Mouse (Mus musculus) gastrocnemius, postnatal 14 days (tissue): Measurements from ENCODE around the gene Adamtsl5. TPM values are rescaled to one million over a fixed set of nuclear protein-coding genes. Genes with fewer than 3 reads are reported as not detected.

Experiments used
- DNase-seq: peaks from one replicate; pipeline ENCODE4 v3.0.0; 2021; ENCODE audit warnings: mixed read lengths
- intact Hi-C: fragments of 180-260 bp; cut with DNase I; formaldehyde crosslinking; loops from one replicate; pipeline ENCODE4 v1.15.1; 2025; ENCODE audit warnings: low total_unique reads
- microRNA-seq, 2 experiments: library from miRNA; unstranded; fragments of <30 nt; microRNA quantifications; one replicate each; pipeline ENCODE4 v1.2.0; 2021
- total RNA-seq, 2 experiments: library from RNA; stranded (reverse); gene quantifications; 2 replicates each; pipeline ENCODE4 v1.2.3; 2021

The Adamtsl5 gene
- total RNA-seq, 2 experiments from 2014 or later = 24.2 to 26.1 TPM

DNA sequence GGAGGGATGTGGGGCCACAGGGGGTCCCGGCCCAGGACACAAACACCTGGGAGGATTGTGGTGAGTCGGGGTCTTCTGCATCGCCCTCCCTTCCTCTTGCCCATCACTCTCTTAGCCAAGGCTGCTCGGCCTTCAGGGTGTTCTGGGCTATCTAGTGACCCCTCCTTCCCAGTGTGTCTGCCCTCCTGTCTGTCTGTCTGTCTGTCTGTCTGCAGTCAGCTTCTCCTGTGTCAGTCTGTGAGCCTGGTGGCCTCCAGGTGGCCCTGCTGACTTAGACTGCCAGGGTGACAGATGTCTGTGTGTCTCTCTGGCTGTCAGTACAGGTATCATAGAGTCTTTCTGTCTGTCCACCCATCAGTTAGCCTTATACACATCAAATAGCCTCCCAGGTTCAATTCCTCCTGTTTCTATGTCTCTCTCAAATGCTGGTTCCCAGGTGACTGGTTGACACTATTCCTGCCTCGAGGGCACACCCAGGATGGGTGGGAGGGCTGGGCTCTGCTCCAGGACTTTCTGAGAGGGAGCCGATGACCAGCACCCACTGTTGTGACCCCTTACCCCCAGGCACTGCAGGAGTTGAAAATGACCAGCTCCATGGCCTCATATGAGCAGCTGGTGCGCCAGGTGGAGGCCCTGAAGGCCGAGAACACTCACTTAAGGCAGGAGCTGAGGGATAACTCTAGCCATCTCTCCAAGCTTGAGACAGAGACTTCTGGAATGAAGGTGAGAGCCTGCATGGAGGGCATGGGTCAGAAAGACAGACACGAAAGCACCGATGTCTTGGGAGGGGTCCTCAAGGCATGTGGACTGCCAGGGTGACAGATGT lies 46.7 kb downstream of the Adamtsl5 start:
- DNase-seq = no peak
- intact Hi-C loops = no loop called here

DNA sequence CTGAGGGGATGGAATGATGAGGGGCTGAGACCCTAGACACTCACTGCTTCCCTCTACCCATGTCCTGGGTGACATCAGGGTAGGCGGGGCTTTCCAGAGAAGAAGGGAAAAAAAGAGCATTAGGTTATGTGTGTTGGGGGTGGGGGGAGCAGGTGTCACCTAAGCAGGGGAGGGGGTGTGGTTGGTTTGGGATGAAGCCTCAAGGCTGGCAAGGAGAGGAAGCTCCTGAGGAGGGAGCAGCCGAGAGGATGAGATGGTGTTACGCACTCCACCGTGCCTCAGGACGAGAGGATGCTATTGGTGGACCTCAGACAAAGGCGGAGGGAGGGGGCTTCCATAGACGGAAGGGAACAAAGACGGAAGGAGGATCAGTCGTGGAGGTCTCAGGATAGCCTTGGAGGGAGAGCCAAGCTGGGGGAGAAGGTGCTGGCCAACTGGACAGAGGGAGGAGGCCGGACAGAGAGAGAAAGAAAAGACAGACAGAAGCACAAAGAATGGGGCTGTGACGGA lies 47.5 kb downstream of the Adamtsl5 start:
- DNase-seq = no peak
- intact Hi-C loops = no loop called here

DNA sequence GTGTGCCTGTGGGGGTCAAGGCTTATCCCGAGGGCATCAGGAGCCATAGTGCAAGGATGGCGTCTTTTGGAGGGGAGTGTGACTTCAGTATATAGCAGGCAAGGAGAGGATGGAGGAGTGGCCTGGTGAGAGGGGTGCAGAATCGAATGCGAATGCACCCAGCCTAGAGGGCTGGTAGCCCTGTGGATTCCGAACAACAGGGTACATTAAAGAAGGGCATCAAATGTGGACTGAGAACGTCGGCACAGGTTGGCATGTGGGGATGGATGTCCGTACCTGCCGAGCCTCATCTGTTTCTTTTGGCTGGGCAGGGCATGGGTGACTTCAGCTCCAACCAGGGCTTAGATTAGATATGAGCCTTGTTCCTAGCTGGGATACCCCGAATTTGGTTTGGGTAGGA lies 48.4 kb downstream of the Adamtsl5 start:
- intact Hi-C loops = loop anchor here (5.0 kb wide), 1 partner anchor 52 kb away; no protein-coding TSS in a partner anchor
- DNase-seq = no peak

DNA sequence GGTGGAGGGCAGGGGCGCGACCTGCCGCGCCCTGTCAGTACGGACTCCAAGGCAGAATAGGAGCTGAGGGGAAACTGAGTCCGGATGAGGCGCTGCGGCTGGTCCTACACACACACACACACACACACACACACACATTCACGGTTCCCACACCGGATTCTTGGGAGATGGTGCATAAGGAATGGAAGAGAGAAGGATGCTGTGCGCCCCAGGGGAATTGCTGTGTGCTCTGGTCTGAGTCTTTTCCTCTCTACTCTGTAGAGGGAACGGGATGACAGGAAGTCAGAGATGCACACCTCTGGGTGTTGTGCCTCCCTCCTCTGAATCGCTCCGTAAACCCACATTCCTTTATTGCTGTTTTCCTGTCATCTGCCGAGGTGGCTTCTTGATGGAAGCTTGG lies 48.9 kb downstream of the Adamtsl5 start:
- intact Hi-C loops = loop anchor here (5.0 kb wide), 1 partner anchor 53 kb away; no protein-coding TSS in a partner anchor
- no peak for DNase-seq

DNA sequence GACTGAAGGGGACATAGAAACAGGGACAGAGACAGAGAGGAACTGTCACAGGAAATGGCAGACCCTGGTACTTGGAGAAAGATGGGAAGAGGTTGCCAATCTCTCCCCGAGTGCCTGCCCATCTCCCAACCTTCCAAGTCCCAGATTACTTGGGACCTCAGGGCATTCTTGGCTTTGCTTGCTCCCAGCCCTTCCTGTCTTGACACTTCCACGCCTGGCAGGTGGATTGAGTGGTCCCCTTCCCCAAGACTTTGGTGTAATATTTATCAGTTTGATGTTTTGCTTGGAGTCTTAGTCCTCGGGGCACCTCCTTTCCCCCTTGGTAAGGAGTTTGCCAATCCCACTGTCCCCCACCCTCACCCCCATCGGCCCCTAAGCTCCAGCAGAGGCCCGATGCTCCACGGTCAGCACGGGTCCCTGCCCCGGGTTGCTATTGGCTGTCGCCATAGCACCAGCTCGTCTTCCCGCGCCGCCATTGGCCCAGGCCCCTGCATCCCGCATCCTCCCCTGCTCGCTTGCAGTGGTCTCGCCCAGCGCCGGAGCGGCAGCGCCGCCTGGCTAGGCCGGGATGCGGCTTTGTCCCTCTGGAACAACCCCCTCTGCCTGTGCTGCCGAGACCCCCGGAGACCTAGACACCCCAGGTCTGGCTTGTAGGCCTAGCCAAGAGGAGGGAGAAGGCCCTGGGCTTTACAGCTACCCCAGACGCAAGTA lies 49.5 kb downstream of the Adamtsl5 start:
- intact Hi-C loops = loop anchor here (5.0 kb wide), 1 partner anchor 54 kb away; no protein-coding TSS in a partner anchor
- peak; percentile 51 for DNase-seq

DNA sequence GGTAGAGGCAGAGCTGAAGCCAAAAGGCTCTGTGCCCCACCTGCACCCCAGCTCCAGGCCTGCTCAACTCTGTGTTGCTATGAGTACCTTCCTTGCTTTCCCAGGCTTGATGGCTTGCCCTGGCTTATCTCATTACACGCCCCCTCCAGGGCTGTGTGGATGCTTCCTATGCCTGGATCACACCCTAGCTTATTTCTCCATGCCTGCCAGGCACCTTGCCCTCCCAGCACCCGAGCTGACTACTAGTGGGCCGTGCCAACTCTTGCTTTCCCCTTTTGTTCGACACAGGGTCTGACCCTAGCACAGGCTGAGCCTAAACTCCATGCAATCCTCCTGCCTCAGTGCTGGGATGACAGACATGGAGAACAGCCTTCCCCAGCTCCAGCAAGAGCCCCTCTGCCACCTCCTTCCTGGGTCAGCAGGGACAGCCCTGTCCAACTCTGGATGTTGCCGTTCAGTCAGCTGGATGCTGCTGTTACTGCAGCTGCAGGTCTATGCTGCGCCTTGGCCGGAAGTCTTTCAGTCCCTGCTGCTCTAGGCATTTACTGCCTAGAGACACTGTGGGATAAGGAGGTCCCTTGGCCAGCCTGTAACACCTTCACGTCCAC lies 50.6 kb downstream of the Adamtsl5 start:
- no peak for DNase-seq
- intact Hi-C loops = loop anchor here (5.0 kb wide), 1 partner anchor 55 kb away; no protein-coding TSS in a partner anchor

DNA sequence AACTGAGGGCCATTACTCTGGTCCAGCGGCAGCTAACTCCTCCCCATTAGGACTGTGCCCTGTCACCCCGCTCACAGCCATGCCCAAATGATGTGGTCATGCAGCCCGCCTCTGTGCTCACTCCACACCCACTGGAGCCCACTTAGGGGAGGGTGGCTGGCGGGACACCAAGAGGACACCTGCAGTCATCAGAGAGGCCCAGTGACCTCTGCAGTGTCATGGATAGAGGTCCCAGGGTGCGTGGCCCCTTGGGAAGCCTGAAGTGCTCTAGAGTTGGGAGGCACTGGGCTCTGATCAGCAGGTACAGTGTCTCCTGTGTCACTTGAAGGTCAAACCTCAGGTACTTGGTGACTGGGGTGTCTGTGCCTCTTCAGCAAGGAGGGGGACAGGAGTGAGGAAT lies 51.4 kb downstream of the Adamtsl5 start:
- DNase-seq = no peak
- intact Hi-C loops = loop anchor here (5.0 kb wide), 1 partner anchor 55 kb away; no protein-coding TSS in a partner anchor

DNA sequence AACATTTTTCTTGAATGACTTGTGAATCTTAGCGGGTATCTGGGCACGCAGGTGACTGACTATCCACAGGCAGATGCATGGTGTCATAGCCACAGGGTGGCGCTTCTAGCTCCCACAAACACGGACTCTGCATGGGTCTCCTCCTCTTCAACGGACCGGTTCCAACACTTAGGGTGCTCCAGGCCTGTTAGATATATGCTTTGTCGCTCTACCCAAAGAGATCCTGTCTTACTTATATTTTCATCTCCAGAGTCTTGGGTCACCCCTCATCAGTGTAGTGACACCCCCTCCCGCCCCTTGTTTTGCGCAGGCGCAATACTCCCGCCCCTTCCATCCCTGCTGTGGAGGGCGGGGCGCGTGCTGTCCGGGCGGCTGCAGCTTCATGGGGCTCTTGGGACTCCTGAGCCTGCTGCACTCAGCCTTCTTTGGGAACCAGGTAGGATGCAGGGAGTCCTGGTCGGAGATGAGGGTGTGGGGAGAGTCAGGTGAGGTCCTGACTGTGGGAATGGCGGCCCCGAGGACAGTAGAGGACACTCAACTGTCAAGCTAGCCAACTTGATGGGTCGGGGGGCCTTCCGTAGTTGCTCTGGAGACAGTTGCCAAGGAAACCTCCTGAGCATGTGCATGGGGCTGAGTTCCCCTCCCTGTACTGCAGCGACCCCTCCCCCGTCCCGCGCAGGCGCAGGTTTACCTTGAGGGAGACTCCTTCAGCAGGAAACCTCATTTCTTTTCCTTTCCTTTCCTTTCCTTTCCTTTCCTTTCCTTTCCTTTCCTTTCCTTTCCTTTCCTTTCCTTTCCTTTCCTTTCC lies 52.4 kb downstream of the Adamtsl5 start, which contains the start of gene Apc2:
Gene Apc2, plus strand, starts transcription at position 360 of the 808 bp plus-strand sequence.
- peak; percentile 74 for DNase-seq
- intact Hi-C loops = loop anchor here (5.0 kb wide), 1 partner anchor 56 kb away; no protein-coding TSS in a partner anchor

DNA sequence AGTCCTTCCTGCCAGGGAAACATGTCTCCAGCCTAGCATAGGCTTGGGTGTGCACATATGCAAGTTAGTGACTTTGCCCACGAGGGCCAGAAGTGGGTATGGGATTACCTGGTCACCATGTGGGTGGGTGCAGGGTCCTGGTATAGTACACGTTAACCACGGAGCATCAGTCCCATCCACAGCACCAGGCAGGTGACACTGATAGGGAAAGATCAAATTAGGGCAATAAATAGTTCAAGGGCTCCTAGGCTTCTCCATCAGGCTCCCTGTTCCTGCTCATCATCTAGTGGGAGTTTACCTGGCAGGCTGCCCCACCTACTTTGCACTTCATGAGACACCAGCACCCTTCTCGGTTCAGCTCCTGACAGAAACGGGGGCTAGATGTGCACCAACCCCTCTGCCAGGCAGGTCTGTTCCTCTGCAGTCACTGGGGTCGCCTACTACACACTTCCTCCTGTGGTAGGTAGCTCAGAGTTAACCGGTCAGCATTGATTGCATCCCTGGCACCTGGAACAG lies 53.4 kb downstream of the Adamtsl5 start:
- intact Hi-C loops = loop anchor here (5.0 kb wide), 1 partner anchor 57 kb away; no protein-coding TSS in a partner anchor

DNA sequence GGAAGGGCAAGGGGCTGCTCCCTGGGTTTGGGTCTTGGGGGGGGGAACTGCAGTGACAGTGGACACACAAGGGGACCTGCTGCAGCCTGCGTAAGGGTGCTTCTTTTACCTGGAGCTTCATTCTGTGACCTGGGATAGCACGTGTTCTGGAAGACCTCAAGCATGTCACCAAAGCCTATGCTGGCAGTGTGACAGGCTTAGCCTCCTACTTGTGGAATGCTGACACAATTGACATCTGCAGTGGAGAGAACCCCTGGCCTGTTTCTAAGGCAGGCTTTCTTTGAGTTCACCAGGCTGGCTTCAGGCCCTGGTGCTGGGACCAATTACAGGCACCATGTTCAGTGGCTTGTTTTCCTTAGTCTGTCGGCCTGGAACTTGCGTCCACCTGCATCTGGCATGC lies 53.9 kb downstream of the Adamtsl5 start:
- no peak for DNase-seq
- intact Hi-C loops = no loop called here

More for the DNA sequence above, 53.4 kb downstream of the Adamtsl5 start:
- no peak for DNase-seq

DNA sequence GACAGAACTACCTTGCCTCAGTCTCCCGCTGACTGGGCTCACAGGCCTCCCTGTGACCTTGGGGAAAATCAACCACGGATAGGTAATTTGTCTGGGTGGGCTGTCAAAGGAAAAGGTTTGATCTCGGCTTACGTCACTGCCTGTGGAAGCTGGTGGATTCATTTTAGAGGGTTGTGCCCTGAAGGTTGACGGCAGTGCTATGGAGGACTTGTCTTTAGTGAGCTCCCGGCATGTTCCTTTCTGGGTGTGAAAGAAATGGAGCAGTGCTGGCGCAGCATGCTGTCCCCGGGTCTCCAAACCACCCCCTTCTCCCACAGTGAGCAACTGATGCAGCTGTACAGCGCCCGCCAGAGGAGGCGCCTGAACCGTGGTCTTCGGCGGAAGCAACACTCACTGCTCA lies 54.9 kb downstream of the Adamtsl5 start:
- intact Hi-C loops = no loop called here
- DNase-seq = no peak

DNA sequence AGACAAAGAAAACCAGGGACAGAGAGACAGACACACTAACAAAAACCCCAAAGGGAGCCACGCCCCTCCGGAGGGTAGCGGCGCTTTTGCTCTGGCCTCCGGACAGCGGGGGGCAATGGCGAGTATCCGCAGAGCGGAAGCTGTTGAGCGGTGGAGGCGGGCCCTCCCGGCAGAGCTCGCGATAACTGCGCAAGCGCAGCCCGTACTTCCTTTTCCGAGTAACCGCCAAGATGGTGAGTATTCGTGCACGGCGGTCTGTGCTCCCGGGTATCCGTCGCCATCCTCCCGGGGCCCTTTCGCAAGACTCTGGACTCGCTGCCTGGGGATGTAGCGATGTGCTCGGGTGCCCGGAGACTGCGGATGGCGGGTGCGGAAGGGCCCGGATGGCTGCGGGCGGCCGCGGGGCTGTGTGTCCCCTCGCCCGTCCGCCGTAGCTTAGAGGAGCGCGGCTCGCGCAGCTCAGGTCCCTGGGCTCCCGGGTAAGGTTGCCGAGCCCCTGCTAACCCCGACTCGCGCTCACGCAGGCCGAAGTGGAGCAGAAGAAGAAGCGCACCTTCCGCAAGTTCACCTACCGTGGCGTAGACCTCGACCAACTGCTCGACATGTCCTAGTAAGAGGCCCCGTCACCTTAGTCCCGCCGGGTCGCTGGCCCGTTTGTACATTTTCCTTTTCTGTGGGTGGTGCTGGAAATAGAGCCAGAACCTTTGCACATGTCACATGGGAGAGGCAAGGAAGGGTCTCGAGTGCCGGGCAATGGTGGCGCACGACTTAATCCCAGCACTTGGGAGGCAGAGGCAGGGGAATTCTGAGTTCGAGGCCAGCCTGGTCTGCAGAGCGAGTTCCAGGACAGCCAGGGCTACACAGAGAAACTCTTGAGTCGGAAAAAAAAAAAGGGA lies 55.7 kb downstream of the Adamtsl5 start, which contains the start of gene Rps15:
Gene Rps15, plus strand, starts transcription at position 203 of the 896 bp plus-strand sequence.
- DNase-seq = peak; percentile 97
- intact Hi-C loops = no loop called here

Small RNA genes lying within 50 kb of the gene (microRNA-seq; reads per million reads assigned to microRNA genes)
- gene Gm22721 = 0 reads per million in 2 experiments

Other genes with a start within 250 kb of the Adamtsl5 start
- 1 to 10 TPM; 6.2 to 6.3 TPM for gene Sbno2, start 242.8 kb downstream of the Adamtsl5 start, total RNA-seq
- gene Stk11, start 232.6 kb downstream of the Adamtsl5 start, total RNA-seq = 10 to 100 TPM; 87.6 to 98.0 TPM
- gene Atp5d, start 209.8 kb downstream of the Adamtsl5 start, total RNA-seq = 100 to 1,000 TPM; 657 to 736 TPM
- 1 to 10 TPM; 1.6 TPM for gene Cbarp, start 207.6 kb downstream of the Adamtsl5 start, total RNA-seq
- 10 to 100 TPM; 40.3 to 43.6 TPM for gene Midn, start 200.1 kb downstream of the Adamtsl5 start, total RNA-seq
- 10 to 100 TPM; 41.4 to 41.5 TPM for gene Cirbp, start 182.4 kb downstream of the Adamtsl5 start, total RNA-seq
- gene 1600002K03Rik, start 175.5 kb downstream of the Adamtsl5 start, total RNA-seq = 1 to 10 TPM; 3.3 to 4.2 TPM
- gene Efna2, start 168.9 kb downstream of the Adamtsl5 start, total RNA-seq = under 1 TPM; 0.58 to 0.98 TPM
- gene Mum1, start 122.0 kb downstream of the Adamtsl5 start, total RNA-seq = 10 to 100 TPM; 15.2 to 19.4 TPM
- 100 to 1,000 TPM; 423 to 474 TPM for gene Ndufs7, start 99.3 kb downstream of the Adamtsl5 start, total RNA-seq
- gene Gamt, start 87.4 kb downstream of the Adamtsl5 start, total RNA-seq = 100 to 1,000 TPM; 232 to 267 TPM
- gene Dazap1, start 86.9 kb downstream of the Adamtsl5 start, total RNA-seq = 10 to 100 TPM; 49.9 to 51.0 TPM
- gene Rps15, start 56.0 kb downstream of the Adamtsl5 start, total RNA-seq = 100 to 1,000 TPM; 741 to 829 TPM
- 1 to 10 TPM in 1 of 2 experiments, under 1 TPM in 1; 0.93 to 1.2 TPM for gene Apc2, start 52.4 kb downstream of the Adamtsl5 start, total RNA-seq
- 1 to 10 TPM; 7.6 to 8.3 TPM for gene 2310011J03Rik, start 27.9 kb downstream of the Adamtsl5 start, total RNA-seq
- 1 to 10 TPM in 1 of 2 experiments, under 1 TPM in 1; 0.53 to 1.2 TPM for gene Pcsk4, start 18.9 kb downstream of the Adamtsl5 start, total RNA-seq
- gene Reep6, start 18.5 kb downstream of the Adamtsl5 start, total RNA-seq = 1 to 10 TPM; 1.9 to 2.5 TPM
- under 1 TPM; 0.12 to 0.13 TPM for gene Plk5, start 8.0 kb upstream of the Adamtsl5 start, total RNA-seq
- 1 to 10 TPM; 5.2 to 6.0 TPM for gene Mex3d, start 39.2 kb upstream of the Adamtsl5 start, total RNA-seq
- 100 to 1,000 TPM in 1 of 2 experiments, 10 to 100 TPM in 1; 81.0 to 102 TPM for gene Mbd3, start 51.1 kb upstream of the Adamtsl5 start, total RNA-seq
- gene Uqcr11, start 58.4 kb upstream of the Adamtsl5 start, total RNA-seq = 100 to 1,000 TPM; 793 to 884 TPM
- gene Tcf3, start 85.2 kb upstream of the Adamtsl5 start, total RNA-seq = 10 to 100 TPM; 18.1 to 24.6 TPM
- gene Onecut3, start 146.4 kb upstream of the Adamtsl5 start, total RNA-seq = not detected
- gene Atp8b3, start 190.7 kb upstream of the Adamtsl5 start, total RNA-seq = not detected
- gene Rexo1, start 213.1 kb upstream of the Adamtsl5 start, total RNA-seq = 10 to 100 TPM in 1 of 2 experiments, 1 to 10 TPM in 1; 9.8 to 11.1 TPM
- gene Klf16, start 228.9 kb upstream of the Adamtsl5 start, total RNA-seq = 1 to 10 TPM; 2.1 to 2.7 TPM
- 10 to 100 TPM; 55.8 to 57.1 TPM for gene Abhd17a, start 241.9 kb upstream of the Adamtsl5 start, total RNA-seq